Mouse (Mus musculus) cerebellum, postnatal 4 days (tissue): Measurements from ENCODE around the gene Jup.

Source experiments
- DNase-seq, 2 experiments: peaks; one replicate each; pipeline ENCODE4 v3.0.0; 2022; ENCODE audit warnings: low spot score in 2 of 2, mixed read lengths in 1 of 2

Gene Jup

DNA sequence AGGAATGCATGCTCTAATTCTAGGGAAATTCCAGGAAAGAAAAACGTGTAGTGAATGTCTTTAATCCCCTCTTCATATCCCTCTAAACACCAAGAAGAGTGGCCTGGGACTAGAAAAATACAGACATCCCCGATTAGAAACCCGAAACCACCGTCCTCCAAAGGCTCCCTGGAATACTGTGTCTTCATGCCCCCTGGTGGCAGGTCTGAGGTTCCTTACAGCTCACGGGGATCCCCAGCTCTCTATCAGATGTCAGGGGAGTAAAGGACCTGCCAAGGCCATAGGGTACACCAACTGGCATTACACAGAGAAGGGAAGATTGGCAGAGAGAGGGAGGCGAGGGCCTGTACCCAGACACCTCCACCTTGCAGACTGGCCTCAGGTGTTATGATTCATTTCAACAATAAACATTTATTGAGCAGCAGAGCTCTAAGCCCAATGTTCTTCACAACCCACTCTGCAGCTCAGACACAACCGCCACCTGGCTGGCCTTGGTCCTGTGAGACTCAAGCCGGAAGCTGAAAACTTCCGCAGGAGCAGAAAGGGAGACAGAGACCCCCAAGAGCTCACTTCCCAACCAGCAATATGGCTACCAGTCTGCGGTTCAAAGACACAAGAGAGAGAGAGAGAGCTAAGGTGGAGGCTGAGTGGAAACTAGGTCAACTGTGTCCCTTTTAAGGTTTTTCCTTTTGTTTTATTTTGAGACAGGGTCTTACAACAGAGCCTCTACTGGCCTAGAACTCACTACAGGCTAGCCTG lies 10.7 kb upstream of the Jup start:
- peak in 1 of 2 experiments; percentile 49 for DNase-seq

- no peak for DNase-seq
These were observed 9.6 kb upstream of the Jup start for GRCm38 (mm10) chr11:100406995-100407705.

- DNase-seq, result no peak
These were observed 8.7 kb upstream of the Jup start for GRCm38 (mm10) chr11:100406273-100406672.

DNA sequence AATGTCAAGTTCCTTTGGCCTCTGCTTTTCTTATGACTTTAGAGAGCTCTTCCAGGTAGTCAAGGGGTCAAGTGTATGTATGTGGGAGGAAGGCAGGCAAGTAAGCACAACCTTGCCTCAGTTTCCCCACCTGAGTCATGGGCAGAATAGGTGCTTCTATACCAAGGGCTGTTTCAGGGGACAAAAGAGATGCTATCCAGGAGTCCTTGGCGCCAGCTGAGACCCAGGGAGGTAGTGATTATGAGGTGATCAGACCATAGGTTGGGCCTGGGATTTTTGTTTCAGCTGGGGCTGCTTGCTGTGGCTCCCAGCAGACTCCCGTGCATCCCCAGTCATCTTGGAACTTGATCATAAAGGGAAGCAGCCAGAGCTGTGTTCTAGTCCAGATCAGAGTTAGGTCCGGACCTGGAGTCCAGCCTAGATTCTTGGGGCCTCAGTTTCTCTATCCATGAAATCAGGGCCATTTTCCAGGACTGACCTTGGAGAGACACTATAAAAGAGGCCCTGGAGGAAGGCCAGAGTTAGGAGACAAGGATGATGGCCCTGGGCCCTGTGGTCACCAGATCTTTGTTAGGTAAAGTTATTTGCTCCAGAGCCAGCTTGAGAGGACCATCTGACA lies 7.0 kb upstream of the Jup start:
- no peak for DNase-seq

- DNase-seq, result no peak
These were observed 6.0 kb upstream of the Jup start for GRCm38 (mm10) chr11:100403445-100404134.

DNA sequence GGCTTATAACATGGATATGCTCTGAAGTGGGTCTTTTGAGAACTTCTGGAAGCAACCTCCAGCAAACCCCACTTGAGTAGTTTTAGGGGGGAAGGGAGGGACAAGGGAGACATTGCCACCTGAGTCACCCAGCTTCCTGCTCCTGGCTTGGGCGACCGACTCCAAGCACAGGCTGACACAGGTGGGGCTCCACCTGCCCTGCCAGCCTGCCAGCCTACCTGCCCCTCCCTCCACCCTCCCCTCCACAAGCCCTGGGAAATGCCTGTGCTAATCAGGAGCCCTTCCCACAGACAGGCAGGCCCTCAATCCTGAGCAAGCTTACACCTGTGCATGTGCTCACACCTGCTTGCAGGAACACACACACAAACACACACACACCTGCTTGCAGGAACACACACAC lies 5.1 kb upstream of the Jup start:
- DNase-seq, result no peak

DNA sequence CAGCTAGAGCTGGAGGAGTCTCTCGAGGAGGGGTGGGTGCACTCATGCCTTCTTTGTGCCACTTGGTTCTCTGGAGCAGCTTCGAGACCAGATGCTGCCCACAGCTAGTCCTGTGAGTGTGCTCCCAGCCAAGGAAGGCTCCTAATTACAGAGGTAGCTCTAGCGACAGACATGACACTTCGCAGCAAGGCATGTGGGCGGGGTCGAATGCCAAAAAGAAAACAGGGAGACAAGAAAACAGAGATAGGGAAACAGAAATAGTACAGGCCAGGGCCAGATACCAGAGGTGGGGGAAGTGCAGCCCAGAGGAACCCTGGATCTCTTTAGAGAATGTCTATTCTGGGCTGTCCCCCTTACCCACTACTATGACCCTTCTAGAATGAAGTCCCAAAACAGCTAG lies 4.7 kb upstream of the Jup start:
- no peak for DNase-seq

- DNase-seq, result no peak
These were observed 3.3 kb upstream of the Jup start for GRCm38 (mm10) chr11:100400842-100401241.

- DNase-seq, result no peak
These were observed 2.4 kb upstream of the Jup start for GRCm38 (mm10) chr11:100399727-100400538.

DNA sequence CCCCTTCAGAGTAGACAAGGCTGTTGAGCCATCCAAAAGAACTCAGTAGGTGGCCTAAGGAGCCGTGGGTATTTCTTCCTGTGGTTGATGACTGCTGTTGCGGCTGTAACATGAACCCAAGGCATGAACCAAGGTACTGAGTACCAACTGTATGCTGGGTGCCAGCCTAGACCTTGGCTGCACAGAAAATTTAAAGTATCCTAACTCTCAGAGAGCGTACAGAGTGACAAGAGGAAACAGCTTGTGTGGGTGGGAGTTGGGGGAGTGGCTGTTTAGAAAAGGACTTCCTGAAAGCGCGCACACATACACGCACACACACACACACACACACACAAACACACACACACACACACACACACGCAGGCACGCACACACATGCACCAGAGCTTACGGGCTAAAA lies 1.8 kb upstream of the Jup start:
- no peak for DNase-seq

- no peak for DNase-seq
These were observed 954 bp upstream of the Jup start for GRCm38 (mm10) chr11:100398517-100398916.

- DNase-seq, result peak in 1 of 2 experiments; percentile 30
These were observed 520 bp downstream of the Jup start for GRCm38 (mm10) chr11:100396886-100397599.

DNA sequence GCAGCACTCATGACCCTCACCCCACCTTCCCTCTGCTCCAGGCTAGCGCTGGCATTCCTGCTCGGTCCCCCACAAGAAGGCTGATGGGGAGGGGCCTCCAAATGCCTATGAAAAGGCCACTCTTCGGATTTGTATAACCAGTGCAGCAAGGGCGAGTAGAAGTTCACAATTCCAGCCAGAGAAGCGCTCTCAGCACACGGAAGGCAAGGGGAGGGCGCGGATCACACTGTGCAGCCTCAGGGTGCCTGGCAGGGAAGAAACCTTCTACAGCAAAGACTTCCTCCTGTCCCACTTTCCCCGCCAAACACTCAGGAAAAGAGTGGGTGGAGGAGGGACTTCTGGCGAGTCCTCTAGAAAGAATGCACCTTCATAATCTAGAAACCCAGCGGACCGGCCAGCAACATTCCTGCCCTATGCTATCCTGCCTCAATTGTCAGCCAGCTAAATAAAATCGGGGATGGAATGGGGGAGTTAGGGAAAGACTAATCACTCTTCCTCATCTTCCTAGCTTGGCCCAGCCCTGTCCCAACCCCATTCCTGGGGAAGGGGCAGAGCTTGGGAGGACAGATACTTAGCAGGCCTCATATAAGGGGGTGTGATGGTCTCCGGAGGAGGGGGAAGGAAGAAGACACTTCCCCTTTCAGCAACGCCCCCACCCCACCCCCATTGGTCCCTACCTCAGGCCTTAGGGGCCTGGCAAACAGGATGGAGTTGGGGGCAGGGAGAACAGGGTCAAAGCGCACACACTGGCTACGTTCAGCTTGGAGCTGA lies 1.5 kb downstream of the Jup start:
- no peak for DNase-seq

DNA sequence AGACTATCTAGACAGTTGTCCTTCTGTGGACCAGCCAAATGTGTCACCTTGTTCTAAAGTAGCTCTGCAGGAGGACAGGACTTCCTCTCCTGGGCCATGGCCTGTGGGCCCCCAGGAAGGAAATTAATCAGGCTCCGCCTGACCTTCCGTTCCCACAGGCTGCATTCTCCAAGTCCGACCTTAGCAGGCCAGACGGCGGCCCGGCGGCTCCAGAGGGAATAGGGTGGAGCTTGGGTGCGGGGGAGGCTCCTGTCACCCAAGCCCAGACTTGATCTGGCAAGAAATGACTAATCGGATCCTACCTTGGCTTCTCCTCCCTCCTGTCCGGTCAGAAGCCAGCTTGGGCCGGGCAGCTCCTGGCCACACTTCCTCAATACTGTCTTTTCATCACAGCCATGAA lies 2.4 kb downstream of the Jup start:
- DNase-seq, result no peak

DNA sequence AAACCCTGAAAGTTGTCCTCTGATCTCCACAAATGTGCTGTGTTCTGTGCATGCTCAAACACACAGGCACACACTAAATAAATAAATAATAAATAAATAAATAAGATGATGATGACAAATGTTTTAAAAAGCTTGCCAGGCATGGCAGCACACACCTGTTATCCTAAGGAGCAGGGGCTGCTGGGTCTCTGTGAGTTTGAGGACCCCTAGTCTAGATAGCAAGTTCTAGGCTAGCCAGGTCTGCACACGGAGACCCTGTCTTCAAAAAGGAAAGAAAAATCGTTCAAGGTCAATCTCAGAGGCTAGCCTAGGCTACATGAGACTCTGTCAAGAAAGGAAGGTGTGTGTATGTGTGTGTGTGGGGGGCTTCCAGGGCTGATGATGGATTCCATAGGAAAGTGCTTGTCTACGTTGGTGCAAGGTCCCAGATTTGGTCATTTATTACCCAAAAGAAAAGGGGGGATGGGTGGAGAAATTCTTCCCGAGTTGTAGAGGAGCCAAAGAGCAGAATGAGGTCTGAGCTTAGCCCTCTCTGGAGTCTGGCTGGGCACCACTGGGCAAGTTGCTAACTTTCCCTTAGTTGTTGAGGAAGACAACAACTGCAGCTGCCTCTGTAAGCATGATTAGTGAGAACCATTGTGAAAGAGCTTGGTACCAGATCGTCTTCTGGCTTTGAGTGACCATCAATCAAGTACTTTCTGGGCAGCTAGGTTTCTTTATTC lies 3.0 kb downstream of the Jup start:
- no peak for DNase-seq

- DNase-seq, result no peak
These were observed 3.8 kb downstream of the Jup start for GRCm38 (mm10) chr11:100393733-100394132.

DNA sequence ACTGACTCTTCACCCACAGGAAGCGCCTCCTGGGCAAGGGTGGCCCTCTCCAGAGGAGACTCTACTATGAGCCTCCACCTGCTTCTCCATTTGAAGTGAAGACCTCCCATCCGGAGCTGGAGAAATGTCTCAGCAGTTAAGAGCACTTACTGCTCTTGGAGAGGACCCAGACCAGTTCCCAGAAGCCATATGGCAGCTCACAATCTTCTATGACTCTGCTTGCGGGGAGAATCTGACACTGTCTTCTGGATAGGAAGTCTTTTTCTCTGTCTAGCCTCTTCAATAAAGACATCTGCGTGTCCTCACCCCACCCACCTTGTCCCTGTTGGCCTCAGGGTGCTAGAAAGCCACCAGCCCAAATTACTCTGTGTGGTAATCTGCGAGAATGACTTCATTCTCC lies 4.6 kb downstream of the Jup start:
- no peak for DNase-seq

- no peak for DNase-seq
These were observed 5.6 kb downstream of the Jup start for GRCm38 (mm10) chr11:100391884-100392345.
